Mouse (Mus musculus): ENCODE results near the gene Magi2.
A peak's percentile ranks its signal among the peaks of the same experiment; 100 is the strongest.

Magi2 gene

DNA sequence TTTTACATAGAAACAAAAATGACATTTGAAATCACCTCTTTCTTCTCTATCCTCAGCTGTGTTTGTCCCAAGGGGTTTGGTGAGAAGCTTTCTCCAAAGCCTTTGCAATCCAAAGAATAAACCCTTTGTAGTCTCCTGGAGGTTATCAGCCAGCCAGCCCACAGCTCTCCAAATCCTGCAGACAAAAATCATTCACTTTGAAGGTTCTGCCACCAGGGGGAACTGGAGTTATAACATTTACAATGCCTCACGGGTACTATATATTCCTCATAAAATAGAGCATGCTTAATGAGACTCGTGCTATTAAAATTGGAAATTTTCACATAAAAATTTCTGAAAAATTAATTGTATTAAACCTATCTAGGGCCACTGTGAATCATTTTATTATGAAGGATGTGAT lies 202.5 kb downstream of the Magi2 start:
- DNase-seq (ENCODE audit: low read depth, low spot score) = peak; percentile 61

DNA sequence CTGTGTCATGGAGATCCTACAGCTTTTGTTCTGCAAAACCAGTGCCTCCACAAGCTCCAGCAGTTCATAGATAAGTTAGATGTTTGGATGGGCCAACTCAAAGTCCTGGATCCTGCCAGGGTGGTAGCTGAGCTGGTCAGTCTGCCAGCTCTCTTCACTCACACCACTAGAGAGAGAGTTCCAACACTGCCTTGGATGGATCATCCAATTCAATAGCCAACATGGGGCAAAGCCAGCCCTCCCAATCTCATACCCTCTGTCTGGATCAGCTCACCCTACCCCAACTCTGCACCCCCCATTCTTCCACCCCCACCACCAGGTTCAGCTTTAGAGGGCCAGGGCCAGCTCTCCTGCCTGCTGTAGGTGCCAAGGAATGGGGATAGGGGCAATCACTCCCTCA lies 235.7 kb downstream of the Magi2 start:
- no peak for DNase-seq (ENCODE audit: low read depth, low spot score)

DNA sequence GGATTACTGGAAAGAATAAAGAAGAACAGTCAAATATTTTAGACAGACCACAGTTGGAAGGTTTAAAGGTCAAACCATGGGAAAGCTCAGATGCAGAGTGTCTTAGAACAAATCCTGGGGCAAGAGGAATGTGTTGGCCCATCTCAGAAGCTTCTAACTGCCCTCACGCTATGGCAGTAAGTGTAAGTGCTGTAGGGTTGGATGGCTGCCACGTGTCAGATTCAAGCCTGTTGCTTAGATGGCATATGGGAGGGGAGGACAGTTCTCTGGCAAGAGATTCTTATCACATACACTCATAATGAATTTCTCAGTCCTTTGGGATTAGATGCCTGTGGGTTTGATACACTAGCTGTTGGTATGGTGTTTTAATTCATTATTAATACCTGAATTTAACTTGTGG lies 238.5 kb downstream of the Magi2 start:
- DNase-seq (ENCODE audit: low read depth, low spot score) = peak; percentile 74

DNA sequence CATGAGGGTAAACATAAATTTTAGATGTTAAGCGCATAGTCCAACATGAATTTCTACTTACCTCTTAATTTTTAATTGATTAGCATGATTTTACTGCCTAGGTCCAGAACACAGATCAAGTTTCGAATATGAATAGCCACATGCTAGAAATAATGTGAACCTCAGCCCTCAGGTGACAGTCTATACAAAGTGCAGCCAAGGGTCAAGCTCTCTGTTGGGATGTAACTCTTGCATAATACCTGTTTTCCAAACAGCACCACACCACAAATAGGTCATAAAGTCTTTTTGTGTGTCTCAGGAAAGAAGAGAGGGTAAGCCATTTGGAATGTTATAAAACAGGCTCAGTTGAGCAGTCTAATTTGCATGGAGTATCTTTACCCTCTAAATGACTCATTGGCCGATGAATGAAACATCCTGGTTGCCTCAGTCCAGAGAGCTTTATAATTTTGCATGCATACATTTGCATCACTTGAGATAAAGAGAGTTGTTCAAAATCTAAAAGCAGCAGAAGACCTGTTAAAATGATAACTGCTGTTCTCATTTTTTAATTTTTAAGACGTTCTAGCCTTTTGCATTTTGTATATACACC lies 246.1 kb downstream of the Magi2 start:
- peak; percentile 12 for DNase-seq (ENCODE audit: low read depth, low spot score)

DNA sequence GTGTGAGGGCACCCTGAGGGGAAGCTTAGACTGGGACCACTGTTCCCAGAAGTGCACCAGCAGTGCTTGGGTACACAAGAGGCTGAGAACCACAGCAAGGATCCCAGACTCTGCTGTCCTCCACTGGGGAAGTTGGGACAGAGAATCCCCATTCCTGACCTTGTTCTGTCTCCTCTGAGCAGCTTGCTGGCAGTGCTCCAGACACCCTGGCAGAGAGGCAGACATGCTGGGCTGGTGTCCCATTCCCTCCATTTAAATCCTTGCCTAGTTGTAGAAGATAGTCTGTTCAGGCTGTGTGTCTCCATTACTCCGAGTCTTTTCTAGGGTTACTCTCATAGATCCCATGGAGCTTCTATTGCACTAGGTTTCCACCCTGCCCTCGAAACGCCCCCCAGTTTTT lies 256.1 kb downstream of the Magi2 start:
- DNase-seq (ENCODE audit: low read depth, low spot score) = no peak

DNA sequence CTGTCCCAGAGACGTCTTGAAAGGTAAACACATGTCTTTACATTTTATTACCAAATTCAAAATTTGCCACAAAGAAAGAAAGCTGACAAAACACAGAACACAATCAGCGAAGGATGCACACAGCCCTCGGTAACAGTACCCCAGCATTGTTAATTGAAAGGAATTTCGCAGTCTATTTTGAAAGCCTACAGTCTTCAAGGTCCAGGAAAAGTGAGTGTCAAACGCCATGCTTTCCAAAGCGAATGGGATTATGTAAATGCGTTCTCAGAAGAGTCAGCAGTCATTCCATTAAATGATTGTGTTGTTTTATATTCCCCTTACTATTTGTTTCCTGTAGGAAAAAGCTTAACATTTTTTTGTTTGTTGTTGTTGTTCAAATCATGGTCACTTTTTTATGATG lies 261.1 kb downstream of the Magi2 start:
- DNase-seq (ENCODE audit: low read depth, low spot score) = no peak

DNA sequence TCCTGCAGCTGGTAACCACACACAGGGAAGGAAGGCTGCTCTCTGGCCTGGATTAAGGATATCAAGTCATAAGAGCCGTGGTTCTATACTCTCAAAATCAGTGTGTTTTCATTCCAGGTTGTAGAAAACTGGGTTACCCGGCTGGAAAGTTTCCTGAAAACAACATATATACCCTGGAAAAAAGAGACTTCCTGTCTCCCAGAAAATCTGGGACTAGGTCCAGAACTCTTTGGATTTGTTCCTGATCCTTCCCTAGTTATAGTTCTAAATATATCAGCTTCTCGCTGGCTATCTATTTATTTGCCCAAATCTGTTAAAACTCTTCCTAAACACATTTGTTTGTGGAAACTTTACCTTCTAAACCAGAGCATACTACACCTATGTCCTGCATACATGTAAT lies 274.2 kb downstream of the Magi2 start:
- peak; percentile 5 for DNase-seq (ENCODE audit: low read depth, low spot score)

DNA sequence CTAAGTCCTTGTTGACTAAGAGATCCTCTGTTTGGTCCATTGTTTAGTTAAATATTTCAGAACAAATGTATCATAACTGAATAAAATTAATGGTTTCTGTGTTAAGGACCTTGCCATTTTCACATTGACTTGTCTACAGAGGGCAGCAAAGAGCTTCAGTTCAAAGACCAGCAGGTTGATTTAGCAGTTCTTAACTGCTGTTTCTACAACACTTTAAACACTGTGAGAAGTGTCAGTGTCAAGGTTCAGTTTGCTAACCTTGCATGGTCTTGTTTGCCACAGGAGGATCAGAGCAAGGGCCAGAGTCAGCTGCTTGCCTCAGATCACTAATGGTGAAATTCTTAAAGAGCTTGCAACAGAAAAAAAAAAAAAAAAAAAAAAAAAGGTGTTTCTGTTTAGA lies 295.3 kb downstream of the Magi2 start:
- peak; percentile 64 for DNase-seq (ENCODE audit: low read depth, low spot score)

DNA sequence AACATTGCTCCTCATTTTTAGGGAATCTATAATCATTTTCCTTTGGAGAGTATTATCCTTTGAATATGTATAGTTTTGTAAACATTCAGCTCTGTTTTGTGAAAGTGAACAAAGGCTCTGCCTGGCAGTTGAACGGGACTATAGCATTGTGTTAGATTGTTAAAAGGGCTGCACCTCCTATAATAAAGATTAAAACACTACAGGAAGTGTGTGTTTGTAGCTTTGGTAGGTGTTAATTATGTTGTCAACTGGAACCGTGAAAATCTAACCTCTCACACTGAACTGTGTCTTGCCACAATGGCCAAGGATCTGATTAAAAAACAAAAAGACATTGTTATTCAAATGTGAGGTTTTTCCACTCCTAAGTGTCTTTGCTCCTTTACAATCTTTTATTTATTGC lies 312.5 kb downstream of the Magi2 start:
- no peak for DNase-seq (ENCODE audit: low read depth, low spot score)

DNA sequence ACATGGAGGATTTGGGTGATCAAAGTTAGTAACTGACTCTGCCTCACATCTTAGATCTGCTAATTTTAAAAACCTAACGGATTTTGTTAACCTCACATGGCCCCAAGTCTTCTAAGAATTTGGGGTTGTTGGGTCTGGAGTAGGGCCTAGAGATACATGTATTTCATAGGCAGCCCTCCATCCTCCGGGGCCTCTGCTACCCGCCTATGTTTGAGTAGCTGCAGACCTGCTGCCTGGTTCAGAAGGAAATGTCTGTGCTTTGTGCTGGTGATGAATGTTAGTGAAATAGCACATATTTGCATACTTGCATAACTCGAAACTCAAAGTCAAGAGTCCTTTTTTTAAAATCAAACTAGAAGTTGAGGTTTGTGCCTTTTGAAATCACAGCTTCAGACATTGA lies 319.6 kb downstream of the Magi2 start:
- DNase-seq (ENCODE audit: low read depth, low spot score) = no peak

DNA sequence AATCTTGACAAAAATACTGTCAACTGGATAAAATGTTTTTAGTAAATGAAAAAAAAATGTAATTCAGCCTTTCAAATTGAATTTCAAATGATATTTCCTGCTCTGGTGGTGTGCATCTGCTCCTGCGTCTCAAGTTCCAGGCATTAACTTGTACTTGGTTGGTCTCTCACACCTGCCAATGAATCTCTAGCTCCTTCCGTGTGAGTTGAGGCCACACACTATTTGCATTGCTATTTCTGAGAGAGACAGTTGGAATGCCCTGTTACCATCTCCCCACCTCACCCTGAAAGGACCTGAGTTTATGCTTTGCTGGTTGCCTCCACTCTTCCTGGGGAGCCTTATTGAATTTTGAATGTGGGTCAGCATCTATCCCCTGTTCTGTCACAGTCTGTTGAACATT lies 320.1 kb downstream of the Magi2 start:
- no peak for DNase-seq (ENCODE audit: low read depth, low spot score)

DNA sequence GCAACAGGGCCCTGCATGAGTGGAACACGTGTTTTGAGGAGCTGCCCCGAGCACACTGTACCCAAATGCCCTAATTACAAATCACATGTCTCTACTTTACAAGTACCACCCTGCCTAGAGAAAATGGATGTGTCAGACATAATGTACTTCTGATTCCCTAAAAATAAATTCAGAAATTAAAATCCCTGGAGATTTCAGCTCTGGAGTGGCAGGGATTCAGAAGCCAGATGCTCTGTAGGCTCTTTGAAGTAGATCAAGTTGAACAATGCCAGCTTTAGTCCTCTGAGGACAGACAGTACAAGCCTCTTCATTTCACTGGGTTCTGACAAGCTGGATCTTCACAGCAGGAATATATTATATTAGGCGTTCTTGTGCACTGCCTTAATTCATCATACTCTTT lies 326.7 kb downstream of the Magi2 start:
- no peak for DNase-seq (ENCODE audit: low read depth, low spot score)

DNA sequence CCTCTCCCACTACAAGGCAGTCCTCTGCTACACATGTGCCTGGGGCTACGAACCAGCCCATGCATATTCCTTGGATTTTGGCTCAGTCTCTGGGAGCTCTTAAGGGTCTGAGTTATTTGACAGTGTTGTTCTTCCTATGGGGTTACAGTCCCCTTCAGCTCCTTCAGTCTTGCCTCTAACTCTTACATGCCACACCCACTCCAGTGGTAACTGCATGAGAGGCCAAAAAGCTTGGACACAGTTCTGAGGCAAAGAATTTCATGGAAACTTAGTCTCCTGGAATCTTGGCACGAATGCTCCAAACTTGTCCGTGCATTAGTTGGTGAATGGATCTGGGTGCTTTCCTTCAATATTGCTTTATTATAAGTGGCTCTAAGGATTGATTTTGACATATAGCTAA lies 338.8 kb downstream of the Magi2 start:
- peak; percentile 15 for DNase-seq (ENCODE audit: low read depth, low spot score)

DNA sequence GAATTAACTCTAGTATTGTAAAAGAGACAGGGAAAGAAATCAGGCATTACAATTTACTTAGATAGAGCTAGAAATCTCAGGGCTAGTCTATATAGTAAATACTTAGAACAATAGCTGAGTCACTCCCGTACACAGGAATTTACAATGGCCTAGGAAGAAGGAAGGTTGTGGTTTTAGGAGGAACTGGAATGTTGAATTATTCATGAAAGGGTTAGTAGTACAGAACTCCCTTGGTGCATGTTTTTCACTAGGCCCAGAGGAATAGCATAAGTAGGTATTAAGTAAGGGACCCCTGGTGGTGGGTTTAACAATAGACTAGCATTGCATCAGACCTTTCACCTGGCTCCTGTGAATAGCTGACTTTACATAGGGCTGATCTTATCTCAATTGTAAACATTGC lies 339.3 kb downstream of the Magi2 start:
- peak; percentile 73 for DNase-seq (ENCODE audit: low read depth, low spot score)

DNA sequence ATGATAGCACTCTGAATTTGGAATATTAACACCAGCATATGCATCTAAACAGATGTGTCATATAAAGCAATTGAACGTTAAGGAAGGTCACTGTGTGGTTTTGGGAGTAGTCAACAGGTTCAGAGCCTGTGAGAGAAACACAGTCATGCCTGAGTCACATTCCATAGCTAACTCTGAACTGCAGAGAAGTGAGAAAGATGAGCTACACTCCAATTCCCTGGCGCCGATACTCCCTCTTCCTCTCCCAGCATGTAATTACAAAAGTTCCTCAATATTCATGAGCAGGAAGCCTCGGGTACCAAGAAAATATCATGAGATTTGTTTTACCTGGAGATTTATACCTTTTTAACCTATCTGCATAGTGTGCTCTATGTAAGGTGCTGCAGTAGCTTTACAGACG lies 380.9 kb downstream of the Magi2 start:
- DNase-seq (ENCODE audit: low read depth, low spot score) = no peak

DNA sequence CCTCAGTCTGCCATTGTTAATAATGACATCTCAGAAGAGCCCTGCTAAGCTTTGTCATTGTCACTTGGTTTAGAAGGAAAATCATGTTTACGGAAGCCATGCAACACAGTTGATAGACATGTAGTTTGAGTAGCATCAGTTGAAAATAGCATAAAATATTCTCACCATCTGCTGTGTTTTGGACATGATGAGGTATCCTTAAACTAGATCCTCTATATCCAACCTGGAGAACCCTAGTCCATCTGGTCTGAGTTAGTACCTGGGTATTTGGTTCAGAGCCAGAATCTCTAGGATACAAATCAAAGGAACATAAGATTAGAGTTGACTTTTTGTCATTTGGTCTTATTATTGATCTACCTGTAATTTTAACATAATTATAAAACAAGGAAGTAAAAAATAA lies 385.0 kb downstream of the Magi2 start:
- no peak for DNase-seq (ENCODE audit: low read depth, low spot score)

DNA sequence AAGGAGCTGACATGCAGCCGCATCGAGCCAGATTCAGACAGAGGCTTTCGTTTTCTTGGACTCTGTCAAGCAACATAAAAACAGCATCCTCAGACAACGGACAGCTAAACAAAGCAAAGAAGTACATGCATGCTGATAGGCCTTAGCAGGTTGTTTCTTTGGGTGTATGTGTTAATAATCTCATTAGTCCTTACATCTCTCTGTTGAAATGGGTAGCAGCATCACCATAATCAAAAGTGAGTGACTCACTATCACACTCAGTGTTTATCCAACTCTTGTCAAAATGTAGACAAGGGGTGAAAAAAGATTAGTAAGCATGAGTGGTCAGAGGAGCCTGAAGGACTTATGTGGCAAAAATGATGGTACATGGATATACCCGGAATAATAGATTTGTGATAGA lies 394.8 kb downstream of the Magi2 start:
- DNase-seq (ENCODE audit: low read depth, low spot score) = no peak

DNA sequence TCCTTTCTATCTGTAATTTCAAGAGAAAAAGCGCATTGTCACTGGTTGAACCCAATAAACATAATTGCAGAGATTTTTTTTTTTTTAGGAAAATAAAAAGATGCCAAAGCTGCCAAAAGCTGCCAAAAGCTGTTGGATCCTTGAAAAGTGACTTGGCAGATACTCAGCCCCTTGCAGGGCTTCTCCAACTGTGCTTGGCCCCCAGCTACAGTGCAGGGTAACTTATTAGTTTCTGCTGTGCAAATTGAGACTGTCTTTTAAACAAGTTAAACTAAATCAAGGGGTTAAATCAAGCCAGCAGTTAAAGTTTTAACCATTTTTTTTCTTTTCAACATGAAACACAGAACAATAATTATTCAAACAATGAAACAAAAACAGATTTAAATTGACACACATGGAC lies 407.1 kb downstream of the Magi2 start:
- DNase-seq (ENCODE audit: low read depth, low spot score) = no peak

DNA sequence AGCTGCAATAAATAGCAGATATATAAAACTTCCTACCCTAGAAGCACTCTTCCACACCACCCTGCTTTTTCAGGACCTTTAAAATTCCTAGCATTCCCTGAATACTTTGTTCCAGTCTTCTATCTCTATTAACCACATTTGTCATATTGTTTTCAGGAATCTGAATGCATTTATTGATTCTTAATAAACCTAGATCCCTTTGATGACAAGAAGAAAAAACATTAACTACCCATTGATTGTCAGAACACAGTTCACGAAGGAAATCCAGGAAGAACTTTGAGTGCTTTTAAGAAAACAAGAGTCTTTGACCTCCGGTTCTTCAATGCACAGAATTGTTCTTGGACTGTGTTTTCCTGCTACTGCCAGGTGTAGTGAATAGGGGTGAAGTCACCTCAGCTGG lies 411.0 kb downstream of the Magi2 start:
- DNase-seq (ENCODE audit: low read depth, low spot score) = no peak

DNA sequence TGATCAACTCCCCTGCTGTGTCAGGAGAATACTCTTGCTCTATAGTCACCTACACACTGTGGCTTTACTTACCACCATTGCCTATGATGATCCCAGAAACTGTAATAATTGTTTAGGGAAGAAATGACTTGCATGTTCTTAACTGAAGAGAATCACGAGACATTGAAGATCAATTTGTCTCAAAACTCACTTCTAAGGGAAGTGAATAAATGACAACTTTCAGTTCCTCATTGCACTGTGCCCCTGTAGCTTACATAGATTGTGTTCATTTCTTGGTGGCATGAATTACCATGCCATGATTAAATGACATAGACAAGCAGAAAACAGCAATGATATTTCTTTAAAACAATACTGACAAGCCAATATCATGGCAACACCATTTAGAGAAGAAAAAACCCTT lies 429.1 kb downstream of the Magi2 start:
- no peak for DNase-seq (ENCODE audit: low read depth, low spot score)

DNA sequence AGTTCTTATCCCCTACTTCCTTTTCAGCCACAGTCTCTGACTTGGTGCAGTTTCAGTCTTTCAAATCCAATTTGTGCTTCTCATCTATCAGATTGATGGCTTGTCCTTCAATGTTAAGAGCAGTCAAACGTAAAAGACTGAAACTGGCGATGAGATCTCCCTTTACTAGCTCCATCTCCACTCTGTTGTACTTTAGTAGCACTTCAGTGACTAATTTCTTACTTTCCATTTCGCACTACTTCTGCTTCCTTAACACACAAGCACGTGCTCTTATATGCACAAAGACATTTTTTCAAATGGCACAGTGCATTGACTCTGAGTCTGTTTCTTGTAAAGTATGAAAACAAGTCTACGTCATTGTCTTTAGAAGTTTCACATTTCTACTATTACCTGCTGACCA lies 439.6 kb downstream of the Magi2 start:
- no peak for DNase-seq (ENCODE audit: low read depth, low spot score)

DNA sequence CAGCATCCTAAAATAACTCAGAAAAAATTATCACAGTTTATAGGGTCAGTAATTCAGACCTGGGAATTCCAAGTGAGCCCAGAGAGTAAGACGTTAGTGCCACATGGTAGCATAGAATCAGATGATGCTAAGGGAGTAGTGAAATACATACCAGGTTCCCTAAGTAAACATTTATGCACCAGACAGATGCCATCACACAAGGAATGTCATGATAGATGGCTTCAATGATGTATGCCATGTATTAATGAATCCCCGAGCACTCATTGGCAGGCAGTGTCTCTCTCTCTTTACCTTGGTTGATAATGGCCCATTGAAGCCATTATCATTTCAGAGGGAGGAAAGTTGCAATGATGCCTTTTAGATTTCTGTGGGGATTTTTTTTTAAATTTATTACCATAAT lies 490.5 kb downstream of the Magi2 start:
- no peak for DNase-seq (ENCODE audit: low read depth, low spot score)

DNA sequence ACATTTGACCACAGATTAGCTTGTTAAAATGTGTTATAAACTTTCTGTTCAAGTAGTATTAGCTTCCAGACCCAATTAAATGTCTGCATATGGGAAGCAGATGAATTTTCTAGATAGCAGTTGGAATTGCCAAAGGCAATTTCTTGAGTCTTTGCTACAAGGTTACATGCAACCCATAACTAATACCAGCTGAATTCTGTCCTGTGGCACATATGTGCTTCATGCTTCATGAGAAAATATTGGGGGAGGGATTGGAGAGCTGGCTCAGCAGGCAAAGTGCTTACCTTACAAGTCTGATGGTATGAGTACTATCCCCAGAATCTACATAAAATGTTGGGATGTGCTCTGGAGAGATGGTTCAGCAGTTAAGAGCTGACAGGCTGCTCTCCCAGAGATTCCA lies 499.4 kb downstream of the Magi2 start:
- DNase-seq (ENCODE audit: low read depth, low spot score) = no peak

DNA sequence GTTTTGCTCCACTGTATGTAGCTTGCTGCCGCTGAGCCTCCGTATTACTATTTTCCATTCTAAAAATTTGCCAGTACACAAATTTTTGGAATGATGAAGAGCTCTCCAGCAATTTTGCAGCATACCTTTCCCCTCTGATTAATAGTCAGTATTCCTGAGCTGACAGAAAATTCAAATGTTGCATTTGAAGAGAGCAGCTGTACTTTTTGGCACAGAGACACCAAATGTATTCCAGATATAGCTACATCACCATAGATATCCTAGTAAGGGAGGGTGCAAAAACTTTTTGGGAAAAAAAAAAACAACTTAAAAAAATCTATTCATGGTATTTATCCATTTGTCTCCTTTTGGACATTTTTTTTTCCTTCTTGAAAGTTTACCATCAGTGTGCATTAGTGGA lies 518.5 kb downstream of the Magi2 start:
- no peak for DNase-seq (ENCODE audit: low read depth, low spot score)

DNA sequence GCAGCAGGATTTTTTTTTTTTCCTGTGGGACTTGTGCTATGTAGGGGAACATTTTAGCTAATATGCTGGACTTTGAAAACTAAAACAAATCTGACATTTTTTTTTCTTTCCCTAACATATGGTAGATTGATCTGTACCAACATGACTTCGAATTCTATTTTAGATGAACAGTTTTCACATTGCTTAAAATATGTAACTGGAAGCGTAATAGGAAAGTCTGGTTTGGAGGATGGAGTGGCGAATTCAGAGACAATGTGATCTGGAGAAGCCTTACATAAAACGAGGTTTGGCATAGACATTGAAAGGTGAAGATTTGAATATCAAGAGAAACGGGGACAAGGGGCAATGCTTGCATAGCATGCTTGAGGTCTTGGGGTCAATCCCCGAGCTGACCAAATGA lies 519.1 kb downstream of the Magi2 start:
- DNase-seq (ENCODE audit: low read depth, low spot score) = no peak

Measured in 3T3-L1 (cell line).